Mouse (Mus musculus) stomach, embryonic 16.5 days (tissue): ENCODE measurements at regions not wholly inside any gene's neighbourhood (a gene's known extent, or its start where the extent isn't known, plus 50 kb on each side); places are given as distances from the start of the nearest gene placed in this dataset.

Experiments
- ATAC-seq: fragments of 200-750 bp; cut with Nextera tagmentation; 2 replicates; pipeline ENCODE4 v1.8.0; 2017; ENCODE audit warnings: moderate number of reproducible peaks, moderate TSS enrichment; ENCODE audit not compliant: insufficient read depth, low FRiP score
- H3K27ac ChIP-seq: fragments of 300-500 bp; sonication (generic); 2 replicates; pipeline ENCODE4 v1.5.1; 2014; ENCODE audit warnings: low read length
- H3K27me3 ChIP-seq: fragments of 300-500 bp; sonication (generic); 2 replicates; pipeline ENCODE4 v1.6.1; 2014; ENCODE audit warnings: low read length, control low read depth, mixed read lengths; ENCODE audit not compliant: control insufficient read depth, insufficient read depth
- H3K36me3 ChIP-seq: fragments of 300-500 bp; sonication (generic); 2 replicates; pipeline ENCODE4 v1.6.1; 2014; ENCODE audit warnings: low read length; ENCODE audit not compliant: control insufficient read depth, insufficient read depth
- H3K4me1 ChIP-seq: fragments of 300-500 bp; sonication (generic); 2 replicates; pipeline ENCODE4 v1.6.1; 2014; ENCODE audit warnings: low read length, control low read depth, mixed read lengths; ENCODE audit not compliant: control insufficient read depth, insufficient read depth
- H3K4me2 ChIP-seq: fragments of 300-500 bp; sonication (generic); 2 replicates; pipeline ENCODE4 v1.6.1; 2014; ENCODE audit warnings: low read depth, low read length, mixed read lengths
- H3K4me3 ChIP-seq: fragments of 300-500 bp; sonication (generic); replicated peaks from 2 replicates; pipeline ENCODE4 v1.5.1; 2014; ENCODE audit warnings: mild to moderate bottlenecking, low read length
- H3K9ac ChIP-seq: fragments of 300-500 bp; sonication (generic); 2 replicates; pipeline ENCODE4 v1.6.1; 2014; ENCODE audit warnings: low read length
- H3K9me3 ChIP-seq: fragments of 300-500 bp; sonication (generic); replicated peaks from 2 replicates; pipeline ENCODE4 v1.6.1; 2016; ENCODE audit warnings: low read length, control low read depth; ENCODE audit not compliant: control insufficient read depth
- WGBS: fragments of 180-500 bp; shearing (Covaris S2); extraction: QIAGEN DNeasy Blood & Tissue Kit; methylation state at CpG from one replicate; pipeline ENCODE4 v1.1.7; 2014; 5-methylcytosine and 5-hydroxymethylcytosine counted together

DNA sequence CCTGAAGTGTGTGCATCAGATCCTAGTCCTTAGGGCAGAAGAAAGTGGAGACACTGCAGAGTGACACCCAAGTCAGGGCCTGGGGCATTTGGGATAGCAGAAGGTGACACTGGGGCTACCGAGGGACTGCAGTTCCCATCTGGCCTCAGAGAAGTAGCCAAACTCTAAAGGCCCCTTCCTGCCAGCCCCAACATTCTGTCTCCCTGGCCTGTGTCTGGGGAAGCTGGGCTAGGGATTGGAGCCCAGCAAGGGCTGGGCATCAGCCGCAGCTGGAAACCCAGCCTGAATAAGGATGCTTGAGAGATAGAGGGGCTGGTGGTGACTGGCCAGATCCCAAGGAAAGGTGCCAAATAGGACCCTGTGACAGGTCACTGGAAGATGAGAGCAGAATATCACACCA, 177.2 kb downstream of the Ptpru start:
- Histone ChIP-seq H3K4me3 (no peak overlapping the region), H3K27me3 (no peaks in the 10 kb centered on the region), H3K9me3 (no peaks in the 10 kb centered on the region), H3K27ac (no peak overlapping the region), H3K36me3 (no peaks in the 10 kb centered on the region), H3K4me2 (no peak overlapping the region), H3K4me1 (no peaks in the 10 kb centered on the region), H3K9ac (no peak overlapping the region)
- ATAC-seq: no peak
- 72% methylated on average over 2 of the region's 2 CpGs for WGBS

DNA sequence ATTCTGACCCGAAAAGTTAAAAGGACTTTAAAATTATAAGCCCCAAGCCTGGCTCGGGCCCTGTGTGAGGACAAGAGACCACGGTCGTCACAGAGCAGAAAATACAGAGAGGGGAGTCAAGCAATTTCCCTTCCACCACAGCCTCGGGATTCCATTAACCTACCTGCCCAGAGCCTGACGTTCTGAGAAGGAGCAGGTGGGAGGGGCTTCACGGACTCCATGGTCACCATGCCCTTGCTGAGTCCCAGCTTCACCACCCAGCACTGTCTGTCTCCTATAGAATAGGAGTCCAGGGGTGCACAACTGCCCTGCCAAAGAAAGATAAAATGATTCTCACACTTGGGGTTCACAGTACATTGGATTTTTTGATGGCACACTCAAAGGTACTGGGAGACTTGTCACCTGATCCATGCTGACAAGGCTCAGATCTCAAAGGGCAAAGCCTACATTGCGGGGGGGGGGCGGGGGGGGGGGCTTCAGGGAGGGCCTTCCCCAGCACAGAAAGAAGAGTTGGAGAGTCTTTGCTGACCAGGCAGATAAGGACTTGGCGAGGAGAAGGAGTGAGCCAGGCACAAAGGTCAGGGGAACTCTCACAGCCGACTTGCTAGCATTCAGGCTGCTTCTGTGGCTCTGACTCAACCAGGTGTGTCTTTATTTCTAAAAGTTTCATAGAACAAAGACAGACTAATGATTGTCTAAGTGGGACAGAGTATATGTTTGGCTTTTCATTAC, 166.1 kb downstream of the Ptpru start:
- Histone ChIP-seq H3K36me3 (no peaks in the 10 kb centered on the region), H3K9ac (no peak overlapping the region), H3K9me3 (no peaks in the 10 kb centered on the region), H3K4me3 (no peak overlapping the region), H3K4me1 (no peaks in the 10 kb centered on the region), H3K27me3 (no peaks in the 10 kb centered on the region), H3K4me2 (no peak overlapping the region), H3K27ac (no peak overlapping the region)
- 44% methylated on average over 11 of the region's 11 CpGs for WGBS
- ATAC-seq: no peak

DNA sequence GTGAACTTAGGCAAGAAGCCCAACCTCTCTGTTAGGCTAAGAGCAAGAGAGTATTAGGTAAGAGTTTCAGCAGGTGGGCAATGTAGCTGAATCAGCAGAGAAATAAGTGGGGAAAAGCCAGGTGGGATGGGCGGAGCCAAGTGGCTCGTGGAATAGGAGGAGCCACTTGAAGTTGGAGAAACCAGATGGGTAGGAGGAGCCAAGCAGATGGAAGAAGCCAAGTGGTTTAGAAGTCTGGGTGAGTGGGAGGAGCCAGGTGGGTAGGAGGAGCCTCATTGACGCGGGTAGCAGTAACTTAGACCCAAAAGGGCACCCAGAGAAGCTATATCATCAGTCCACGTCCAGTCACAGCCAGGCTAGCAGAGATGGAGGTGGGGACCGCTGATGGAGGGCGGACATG, 160.1 kb downstream of the Ptpru start:
- H3K27ac ChIP-seq: no peak overlapping the region
- no peaks in the 10 kb centered on the region for H3K36me3 ChIP-seq
- no peak overlapping the region for H3K4me2 ChIP-seq
- H3K9me3 ChIP-seq: no peaks in the 10 kb centered on the region
- 83% methylated on average over 7 of the region's 7 CpGs for WGBS
- no peak for ATAC-seq
- H3K9ac ChIP-seq: no peak overlapping the region
- no peaks in the 10 kb centered on the region for H3K27me3 ChIP-seq
- no peaks in the 10 kb centered on the region for H3K4me1 ChIP-seq
- H3K4me3 ChIP-seq: no peak overlapping the region

DNA sequence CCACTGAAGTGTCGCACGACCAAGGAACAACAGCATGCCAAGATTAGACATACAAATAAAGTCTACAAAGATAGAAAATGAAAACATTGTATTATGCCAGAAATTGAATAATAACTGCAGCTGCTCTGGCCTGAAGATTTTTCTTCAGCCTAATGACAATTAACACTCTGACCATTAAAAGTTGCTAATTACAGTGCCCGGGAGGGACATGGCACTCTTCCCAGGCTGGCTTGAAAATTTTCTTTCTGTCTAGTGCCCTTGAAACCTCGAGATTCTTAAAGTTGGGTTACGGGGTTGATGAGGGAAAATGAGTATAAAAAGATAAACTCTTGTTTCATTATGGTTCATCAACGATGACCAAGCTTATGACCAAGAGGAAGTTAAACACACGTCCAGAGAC, 154.9 kb downstream of the Ptpru start:
- no peaks in the 10 kb centered on the region for H3K4me1 ChIP-seq
- H3K27ac ChIP-seq: no peak overlapping the region
- no peak overlapping the region for H3K4me3 ChIP-seq
- H3K36me3 ChIP-seq: no peaks in the 10 kb centered on the region
- 64% methylated on average over 7 of the region's 7 CpGs for WGBS
- no peak for ATAC-seq
- no peaks in the 10 kb centered on the region for H3K9me3 ChIP-seq
- H3K4me2 ChIP-seq: no peak overlapping the region
- no peaks in the 10 kb centered on the region for H3K27me3 ChIP-seq
- no peak overlapping the region for H3K9ac ChIP-seq

DNA sequence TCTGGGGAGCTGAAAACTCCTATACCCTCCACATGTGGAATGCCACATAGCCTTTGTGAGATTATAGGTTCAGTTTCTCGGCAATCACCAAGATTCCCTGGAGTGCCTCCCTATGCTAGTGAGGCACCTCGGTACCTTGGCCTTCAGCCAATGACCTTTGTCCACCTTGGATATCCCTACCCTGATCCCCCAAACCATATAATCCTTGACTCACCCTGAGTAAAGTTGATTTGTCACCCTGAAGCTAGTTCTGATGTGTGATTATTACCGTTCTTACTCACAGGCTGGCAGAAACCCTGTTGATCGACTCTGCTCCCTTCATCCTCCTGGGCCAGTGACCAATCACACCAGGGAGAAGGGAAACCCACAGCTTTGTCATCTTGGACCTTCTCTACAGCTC, 152.5 kb downstream of the Ptpru start:
- H3K4me2 ChIP-seq: no peak overlapping the region
- no peaks in the 10 kb centered on the region for H3K4me1 ChIP-seq
- no peak overlapping the region for H3K27ac ChIP-seq
- H3K36me3 ChIP-seq: no peaks in the 10 kb centered on the region
- H3K9me3 ChIP-seq: no peaks in the 10 kb centered on the region
- no peaks in the 10 kb centered on the region for H3K27me3 ChIP-seq
- no peak overlapping the region for H3K4me3 ChIP-seq
- H3K9ac ChIP-seq: no peak overlapping the region
- WGBS: 89% methylated on average over 4 of the region's 4 CpGs
- ATAC-seq: no peak

DNA sequence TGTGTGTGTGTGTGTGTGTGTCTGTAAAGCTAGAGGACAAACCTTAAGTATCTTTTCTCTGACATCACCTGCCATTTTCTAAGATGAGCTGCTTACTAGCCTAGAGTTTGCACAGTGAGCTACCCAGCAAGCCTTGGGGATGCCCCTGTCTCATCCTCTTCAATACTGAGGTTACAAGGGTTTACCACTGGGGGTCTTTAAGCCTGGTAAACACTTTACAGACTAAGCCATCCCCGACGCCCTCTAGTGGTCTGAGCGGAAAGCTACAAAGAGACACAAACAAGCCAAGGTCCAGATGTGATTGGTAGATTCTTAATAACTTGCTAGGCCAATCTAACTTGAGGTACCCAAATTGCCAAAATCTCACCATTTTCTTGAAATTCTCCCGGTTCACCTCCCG, 143.9 kb downstream of the Ptpru start:
- Histone ChIP-seq H3K4me2 (no peak overlapping the region), H3K36me3 (no peaks in the 10 kb centered on the region), H3K27me3 (no peaks in the 10 kb centered on the region), H3K27ac (no peak overlapping the region), H3K9me3 (no peaks in the 10 kb centered on the region), H3K9ac (no peak overlapping the region), H3K4me3 (no peak overlapping the region), H3K4me1 (no peaks in the 10 kb centered on the region)
- no peak for ATAC-seq
- WGBS: 12% methylated on average over 5 of the region's 5 CpGs

DNA sequence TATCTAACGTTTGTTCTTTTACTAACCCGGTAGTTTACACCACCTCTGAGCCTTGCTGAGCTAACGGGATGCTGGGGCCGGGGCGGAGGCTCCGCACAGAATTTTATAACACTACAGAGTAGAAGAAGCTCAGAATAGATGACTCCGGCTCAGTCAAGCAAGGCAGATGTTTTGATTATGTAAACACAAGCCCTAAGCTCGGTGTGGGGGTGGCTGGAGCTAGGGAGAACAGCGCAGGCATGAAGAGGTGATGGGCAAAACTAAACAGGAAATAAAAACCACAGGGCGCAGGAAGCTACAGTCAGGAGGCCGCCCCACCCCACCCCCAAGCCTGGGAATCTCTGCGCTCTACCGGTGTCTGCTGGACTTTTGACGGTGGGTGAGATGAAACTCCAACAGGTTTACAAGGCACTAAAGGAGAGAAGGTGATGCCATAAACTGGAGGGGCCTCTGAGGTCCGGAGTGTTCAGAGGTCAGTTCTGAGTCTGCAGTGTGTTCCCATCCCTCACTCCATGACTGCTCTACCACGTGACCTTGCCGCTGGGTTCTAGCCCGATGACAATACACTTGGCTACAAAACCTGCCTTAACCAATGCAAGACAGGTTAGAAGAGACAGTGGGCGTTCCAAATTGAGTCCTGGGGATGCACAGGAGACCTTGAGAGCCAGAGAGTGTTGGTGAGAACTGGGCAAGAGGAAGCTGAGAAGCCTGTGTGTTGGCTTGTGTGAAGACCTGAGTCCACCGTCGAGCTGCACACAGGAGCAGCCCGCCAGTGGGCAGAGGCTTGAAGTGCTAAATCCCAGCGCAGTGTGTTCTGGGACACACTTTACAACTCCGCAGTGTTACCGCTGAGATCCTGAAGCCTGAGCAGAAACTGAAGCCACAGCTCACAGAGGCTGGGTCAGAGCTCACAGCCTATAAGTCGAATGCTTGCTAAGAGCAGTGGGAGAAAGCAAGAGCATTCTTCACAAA, 141.9 kb downstream of the Ptpru start:
- H3K4me1 ChIP-seq: no peaks in the 10 kb centered on the region
- ATAC-seq: no peak
- no peaks in the 10 kb centered on the region for H3K36me3 ChIP-seq
- no peak overlapping the region for H3K27ac ChIP-seq
- H3K9me3 ChIP-seq: no peaks in the 10 kb centered on the region
- H3K9ac ChIP-seq: no peak overlapping the region
- 44% methylated on average over 26 of the region's 26 CpGs for WGBS
- H3K4me3 ChIP-seq: no peak overlapping the region
- no peaks in the 10 kb centered on the region for H3K27me3 ChIP-seq
- H3K4me2 ChIP-seq: no peak overlapping the region
